Mouse (Mus musculus): ENCODE measurements around the gene Ddah2. TPM values are rescaled to one million over a fixed set of nuclear protein-coding genes. Genes with fewer than 3 reads are reported as not detected.
A peak's percentile ranks its signal among the peaks of the same experiment; 100 is the strongest.

The Ddah2 gene
- polyA plus RNA-seq, 1 experiment from 2014 or later = 517 TPM

GRCm38 (mm10) chr17:35058316-35058715, 519 bp upstream of the Ddah2 start:
- H3K9ac ChIP-seq = peak overlapping the region; percentile 89
- peak overlapping the region; percentile 73 for H3K4me3 ChIP-seq
- peak overlapping the region; percentile 92; the same call in 1 of the 2 replicates for H3K27ac ChIP-seq
- ATAC-seq (ENCODE audit: low FRiP score) = peak; percentile 6; the same call in 1 of the 2 replicates
- H3K36me3 ChIP-seq = peaks cover 52% of the 10 kb centered on the region
- peak overlapping the region; percentile 99 for H3K4me2 ChIP-seq (replicated peaks)
- no peaks in the 10 kb centered on the region for H3K9me3 ChIP-seq (replicated peaks)
- peaks cover 5% of the 10 kb centered on the region for H3K27me3 ChIP-seq
- whole genome bisulfite sequencing = 65% methylated on average over 9 of the region's 9 CpGs
- H3K4me1 ChIP-seq = peaks cover 29% of the 10 kb centered on the region

- H3K4me1 ChIP-seq = peaks cover 40% of the 10 kb centered on the region
- peaks cover 40% of the 10 kb centered on the region for H3K36me3 ChIP-seq
- peak overlapping the region; percentile 89 for H3K9ac ChIP-seq
- H3K27ac ChIP-seq = no peak overlapping the region
- no peaks in the 10 kb centered on the region for H3K9me3 ChIP-seq (replicated peaks)
- peak overlapping the region; percentile 99 for H3K4me2 ChIP-seq (replicated peaks)
- H3K27me3 ChIP-seq = peaks cover 23% of the 10 kb centered on the region
- WGBS = 27% methylated on average over 14 of the region's 14 CpGs
- no peak for ATAC-seq (ENCODE audit: low FRiP score)
- H3K4me3 ChIP-seq = peak overlapping the region; percentile 73
Measured at GRCm38 (mm10) chr17:35060071-35060470, 1.2 kb downstream of the Ddah2 start.

- Histone ChIP-seq H3K36me3 (peaks cover 34% of the 10 kb centered on the region), H3K27ac (no peak overlapping the region), H3K9me3 (replicated peaks) (no peaks in the 10 kb centered on the region), H3K27me3 (peaks cover 30% of the 10 kb centered on the region), H3K9ac (peak overlapping the region; percentile 89; the same call in 1 of the 2 replicates), H3K4me1 (peaks cover 47% of the 10 kb centered on the region), H3K4me2 (replicated peaks) (peak overlapping the region; percentile 99), H3K4me3 (peak overlapping the region; percentile 73)
- no peak for ATAC-seq (ENCODE audit: low FRiP score)
- WGBS = 55% methylated on average over 22 of the region's 22 CpGs
Measured at GRCm38 (mm10) chr17:35060737-35061297, 2.0 kb downstream of the Ddah2 start.

- Histone ChIP-seq H3K9ac (no peak overlapping the region), H3K4me3 (peak overlapping the region; percentile 73; the same call in 1 of the 2 replicates)
Measured at GRCm38 (mm10) chr17:35061299-35061698, 2.5 kb downstream of the Ddah2 start.

GRCm38 (mm10) chr17:35063466-35063865, 4.6 kb downstream of the Ddah2 start:
- Histone ChIP-seq H3K27me3 (peaks cover 52% of the 10 kb centered on the region), H3K4me3 (no peak overlapping the region), H3K4me1 (peaks cover 47% of the 10 kb centered on the region), H3K36me3 (peaks cover 28% of the 10 kb centered on the region), H3K4me2 (replicated peaks) (no peak overlapping the region), H3K27ac (no peak overlapping the region), H3K9me3 (replicated peaks) (no peaks in the 10 kb centered on the region), H3K9ac (no peak overlapping the region)
- WGBS = 90% methylated on average over 3 of the region's 3 CpGs
- ATAC-seq (ENCODE audit: low FRiP score) = no peak

More at GRCm38 (mm10) chr17:35061299-35061698, 2.5 kb downstream of the Ddah2 start:
- Histone ChIP-seq H3K36me3 (peaks cover 29% of the 10 kb centered on the region), H3K27ac (no peak overlapping the region), H3K9me3 (replicated peaks) (no peaks in the 10 kb centered on the region), H3K4me2 (replicated peaks) (0 out of 2 replicates have a peak overlapping the region, but pooled peaks have one; percentile 15), H3K4me1 (peaks cover 50% of the 10 kb centered on the region), H3K27me3 (peaks cover 34% of the 10 kb centered on the region)
- ATAC-seq (ENCODE audit: low FRiP score) = no peak
- WGBS = 83% methylated on average over 8 of the region's 8 CpGs

GRCm38 (mm10) chr17:35064378-35064877, 5.6 kb downstream of the Ddah2 start:
- no peak overlapping the region; the same call in 1 of the 2 replicates for H3K9ac ChIP-seq

GRCm38 (mm10) chr17:35064951-35065947, 6.4 kb downstream of the Ddah2 start, which contains the start of gene Ly6g6c:
Gene Ly6g6c, plus strand, starts transcription at chr17:35065388.
- WGBS = under 1% methylated on average over 48 of the region's 48 CpGs
- no peak within 1 kb of the TSS for H3K27ac ChIP-seq
- no peak for ATAC-seq (ENCODE audit: low FRiP score)
- H3K9ac ChIP-seq = peak within 1 kb of the TSS; percentile 49
- no peaks in the 10 kb centered on the region for H3K9me3 ChIP-seq (replicated peaks)
- peak within 1 kb of the TSS; percentile 25 for H3K4me3 ChIP-seq
- peaks cover 27% of the 10 kb centered on the region for H3K36me3 ChIP-seq
- peaks cover 52% of the 10 kb centered on the region for H3K27me3 ChIP-seq
- H3K4me1 ChIP-seq = peaks cover 37% of the 10 kb centered on the region
- H3K4me2 ChIP-seq (replicated peaks) = peak within 1 kb of the TSS; percentile 57

More at GRCm38 (mm10) chr17:35064378-35064877, 5.6 kb downstream of the Ddah2 start:
- WGBS = 33% methylated on average over 10 of the region's 10 CpGs
- Histone ChIP-seq H3K27me3 (peaks cover 52% of the 10 kb centered on the region), H3K36me3 (peaks cover 28% of the 10 kb centered on the region), H3K4me2 (replicated peaks) (peak overlapping the region; percentile 57), H3K4me1 (peaks cover 43% of the 10 kb centered on the region), H3K4me3 (peak overlapping the region; percentile 25; the same call in 1 of the 2 replicates), H3K9me3 (replicated peaks) (no peaks in the 10 kb centered on the region), H3K27ac (no peak overlapping the region)
- ATAC-seq (ENCODE audit: low FRiP score) = no peak

- Histone ChIP-seq H3K4me3 (peak within 1 kb of the TSS; percentile 25), H3K9ac (peak within 1 kb of the TSS; percentile 49), H3K4me2 (replicated peaks) (peak within 1 kb of the TSS; percentile 57), H3K27me3 (peaks cover 52% of the 10 kb centered on the region), H3K27ac (no peak within 1 kb of the TSS), H3K4me1 (peaks cover 29% of the 10 kb centered on the region), H3K36me3 (peaks cover 19% of the 10 kb centered on the region), H3K9me3 (replicated peaks) (no peaks in the 10 kb centered on the region)
- WGBS = 45% methylated on average over 10 of the region's 10 CpGs
- ATAC-seq (ENCODE audit: low FRiP score) = no peak
Measured at GRCm38 (mm10) chr17:35066084-35066483, 7.2 kb downstream of the Ddah2 start, which contains the start of gene Mpig6b. Gene Mpig6b, minus strand, starts transcription at chr17:35066184.

- H3K36me3 ChIP-seq = no peaks in the 10 kb centered on the region
- H3K4me1 ChIP-seq = peaks cover 21% of the 10 kb centered on the region
- no peak overlapping the region for H3K4me3 ChIP-seq
- no peak overlapping the region for H3K27ac ChIP-seq
- H3K27me3 ChIP-seq = peaks cover 46% of the 10 kb centered on the region
- no peak overlapping the region for H3K9ac ChIP-seq
- H3K4me2 ChIP-seq (replicated peaks) = no peak overlapping the region
- ATAC-seq (ENCODE audit: low FRiP score) = no peak
- H3K9me3 ChIP-seq (replicated peaks) = no peaks in the 10 kb centered on the region
- WGBS = 86% methylated on average over 17 of the region's 17 CpGs
Measured at GRCm38 (mm10) chr17:35068213-35068914, 9.5 kb downstream of the Ddah2 start.

- Histone ChIP-seq H3K27ac (no peak overlapping the region), H3K4me1 (peaks cover 4% of the 10 kb centered on the region), H3K4me2 (replicated peaks) (no peak overlapping the region), H3K9me3 (replicated peaks) (no peaks in the 10 kb centered on the region), H3K4me3 (no peak overlapping the region), H3K27me3 (peaks cover 28% of the 10 kb centered on the region), H3K36me3 (no peaks in the 10 kb centered on the region), H3K9ac (no peak overlapping the region; the same call in 1 of the 2 replicates)
- WGBS = 67% methylated on average over 6 of the region's 6 CpGs
- ATAC-seq (ENCODE audit: low FRiP score) = no peak
Measured at GRCm38 (mm10) chr17:35070556-35071229, 11.9 kb downstream of the Ddah2 start.

GRCm38 (mm10) chr17:35071454-35071853, 12.6 kb downstream of the Ddah2 start:
- no peak for ATAC-seq (ENCODE audit: low FRiP score)

More at GRCm38 (mm10) chr17:35071454-35071853, 12.6 kb downstream of the Ddah2 start:
- Histone ChIP-seq H3K9ac (no peak overlapping the region), H3K27ac (no peak overlapping the region), H3K27me3 (peaks cover 21% of the 10 kb centered on the region), H3K9me3 (replicated peaks) (no peaks in the 10 kb centered on the region), H3K4me1 (peaks cover 2% of the 10 kb centered on the region; the same call in 1 of the 2 replicates), H3K4me3 (no peak overlapping the region), H3K4me2 (replicated peaks) (no peak overlapping the region), H3K36me3 (no peaks in the 10 kb centered on the region)
- 77% methylated on average over 9 of the region's 9 CpGs for WGBS

All from hindbrain, embryonic 12.5 days (tissue).